Mouse (Mus musculus) liver, postnatal 0 days (tissue): ENCODE data around the gene Agrp. TPM values are rescaled to one million over a fixed set of nuclear protein-coding genes. Genes with fewer than 3 reads are reported as not detected.
A peak's percentile ranks its signal among the peaks of the same experiment; 100 is the strongest.

Experiments used
- ATAC-seq: fragments of 200-750 bp; cut with Nextera tagmentation; 2 replicates; pipeline ENCODE4 v1.8.0; 2017; ENCODE audit warnings: mild to moderate bottlenecking, moderate library complexity
- DNase-seq: peaks from one replicate; pipeline ENCODE4 v3.0.0-alpha.2; 2016
- H3K27ac ChIP-seq: fragments of 300-500 bp; sonication (generic); 2 replicates; pipeline ENCODE4 v1.5.1; 2014; ENCODE audit warnings: antibody characterized with exemption, moderate library complexity, mild to moderate bottlenecking, low read depth
- H3K27me3 ChIP-seq: fragments of 300-500 bp; sonication (generic); 2 replicates; pipeline ENCODE4 v1.6.1; 2014; ENCODE audit warnings: low read length, control low read depth, mixed read lengths; ENCODE audit not compliant: insufficient read depth
- H3K36me3 ChIP-seq: fragments of 300-500 bp; sonication (generic); replicated peaks from 2 replicates; pipeline ENCODE4 v1.6.1; 2014; ENCODE audit warnings: mild to moderate bottlenecking, control low read depth, low read length, moderate library complexity, mixed read lengths; ENCODE audit not compliant: insufficient read depth
- H3K4me1 ChIP-seq: fragments of 300-500 bp; sonication (generic); 2 replicates; pipeline ENCODE4 v1.6.1; 2014; ENCODE audit warnings: antibody characterized with exemption, mild to moderate bottlenecking, control low read depth; ENCODE audit not compliant: insufficient read depth
- H3K4me2 ChIP-seq: fragments of 300-500 bp; sonication (generic); 2 replicates; pipeline ENCODE4 v1.6.1; 2014; ENCODE audit warnings: low read depth, mild to moderate bottlenecking, low read length, moderate library complexity, mixed read lengths
- H3K4me3 ChIP-seq: fragments of 300-500 bp; sonication (generic); 2 replicates; pipeline ENCODE4 v1.5.1; 2014; ENCODE audit warnings: low read depth, low read length
- H3K9ac ChIP-seq: fragments of 300-500 bp; sonication (generic); replicated peaks from 2 replicates; pipeline ENCODE4 v1.6.1; 2014; ENCODE audit warnings: mild to moderate bottlenecking, moderate library complexity
- H3K9me3 ChIP-seq: fragments of 300-500 bp; sonication (generic); 2 replicates; pipeline ENCODE4 v1.6.1; 2016; ENCODE audit warnings: mild to moderate bottlenecking, control low read depth, low read length, mixed read lengths
- CTCF ChIP-seq: sonication (generic); IDR thresholded peaks from 2 replicates; pipeline ENCODE4 v1.5.1; 2016; ENCODE audit warnings: antibody characterized with exemption, low read depth
- EP300 ChIP-seq: IDR thresholded peaks from 2 replicates; pipeline ENCODE4 v1.6.1; 2016; ENCODE audit warnings: antibody characterized with exemption, low read depth, mild to moderate bottlenecking
- WGBS: fragments of 180-500 bp; shearing (Covaris S2); extraction: QIAGEN DNeasy Blood & Tissue Kit; methylation state at CpG from one replicate; pipeline ENCODE4 v1.1.7; 2014; ENCODE audit not compliant: insufficient replicate concordance; 5-methylcytosine and 5-hydroxymethylcytosine counted together
- polyA plus RNA-seq: library from polyadenylated mRNA; unstranded; fragments of >200 nt; fragmentation: Nextera tagmentation; extraction: Ambion mirVana; gene quantifications from 2 replicates; pipeline ENCODE4 v1.2.1, GENCODE M21; 2015

Agrp gene
- polyA plus RNA-seq, 1 experiment from 2014 or later = not detected

DNA sequence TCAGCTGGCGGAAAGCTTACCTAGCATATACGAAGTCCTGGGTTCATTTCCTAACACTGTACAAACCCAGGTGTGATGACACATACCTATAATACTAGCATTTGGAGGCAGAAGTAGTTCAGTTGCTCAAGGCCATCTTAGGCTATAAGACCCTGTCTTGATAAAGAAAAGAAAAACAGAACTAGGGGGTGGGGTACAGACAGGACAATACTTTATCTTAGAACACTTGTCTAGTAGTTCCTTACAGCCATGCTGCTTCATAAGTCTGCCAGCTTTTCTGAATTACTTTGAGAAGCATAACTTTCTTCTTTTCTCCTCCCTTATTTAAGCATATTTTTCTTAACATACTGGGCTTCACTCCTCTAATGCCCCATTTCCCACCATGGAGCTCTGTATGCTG lies 94.4 kb downstream of the Agrp start:
- Histone ChIP-seq H3K9ac (no peak overlapping the region), H3K27me3 (no peaks in the 10 kb centered on the region), H3K4me2 (peak overlapping the region; percentile 55; the same call in 1 of the 2 replicates), H3K4me1 (peaks cover 48% of the 10 kb centered on the region), H3K4me3 (no peak overlapping the region), H3K36me3 (peaks cover 24% of the 10 kb centered on the region), H3K27ac (peak overlapping the region; percentile 44; the same call in 1 of the 2 replicates), H3K9me3 (no peaks in the 10 kb centered on the region)
- TF ChIP-seq EP300 = no peak
- TF ChIP-seq CTCF = no peak
- WGBS = 71% methylated on average over 2 of the region's 2 CpGs
- DNase-seq (no peak), ATAC-seq (no peak)

- TF ChIP-seq EP300 (peak; percentile 97), CTCF (no peak)
- Histone ChIP-seq H3K9me3 (no peaks in the 10 kb centered on the region), H3K9ac (no peak overlapping the region), H3K27me3 (no peaks in the 10 kb centered on the region), H3K4me2 (peak overlapping the region; percentile 55), H3K27ac (peak overlapping the region; percentile 71), H3K4me3 (no peak overlapping the region), H3K36me3 (peaks cover 31% of the 10 kb centered on the region), H3K4me1 (peaks cover 48% of the 10 kb centered on the region)
- ATAC-seq = peak; percentile 81
- DNase-seq = no peak
- WGBS = 63% methylated on average over 3 of the region's 3 CpGs
Measured at GRCm38 (mm10) chr8:105542032-105542656, 95.0 kb downstream of the Agrp start.

GRCm38 (mm10) chr8:105538940-105539339 lies 98.3 kb downstream of the Agrp start:
- ATAC-seq = no peak
- Histone ChIP-seq H3K4me3 (no peak overlapping the region), H3K4me1 (peaks cover 29% of the 10 kb centered on the region), H3K27ac (no peak overlapping the region), H3K4me2 (no peak overlapping the region), H3K27me3 (no peaks in the 10 kb centered on the region), H3K9ac (no peak overlapping the region), H3K36me3 (peaks cover 44% of the 10 kb centered on the region), H3K9me3 (no peaks in the 10 kb centered on the region)
- WGBS = 90% methylated on average over 4 of the region's 4 CpGs
- no peak for DNase-seq
- TF ChIP-seq CTCF = no peak
- TF ChIP-seq EP300 = no peak

- 88% methylated on average over 6 of the region's 6 CpGs for WGBS
- Histone ChIP-seq H3K4me3 (no peak overlapping the region), H3K4me2 (no peak overlapping the region), H3K9ac (no peak overlapping the region), H3K27ac (no peak overlapping the region), H3K36me3 (peaks cover 48% of the 10 kb centered on the region), H3K4me1 (peaks cover 24% of the 10 kb centered on the region), H3K9me3 (no peaks in the 10 kb centered on the region), H3K27me3 (no peaks in the 10 kb centered on the region)
- ATAC-seq = no peak
- DNase-seq = no peak
- no peak for TF ChIP-seq EP300
- TF ChIP-seq CTCF = no peak
Measured at GRCm38 (mm10) chr8:105537011-105537677, 100.0 kb downstream of the Agrp start.

- no peak for DNase-seq
- no peaks in the 10 kb centered on the region for H3K27me3 ChIP-seq
- H3K4me2 ChIP-seq = no peak overlapping the region
- no peak overlapping the region for H3K4me3 ChIP-seq
- no peak overlapping the region for H3K9ac ChIP-seq
- no peaks in the 10 kb centered on the region for H3K9me3 ChIP-seq
- 90% methylated on average over 3 of the region's 3 CpGs for WGBS
- no peak overlapping the region for H3K27ac ChIP-seq
- peaks cover 44% of the 10 kb centered on the region for H3K36me3 ChIP-seq
- TF ChIP-seq CTCF (no peak), EP300 (no peak)
- no peak for ATAC-seq
- H3K4me1 ChIP-seq = peaks cover 19% of the 10 kb centered on the region
Measured at GRCm38 (mm10) chr8:105536546-105536945, 100.6 kb downstream of the Agrp start.

DNA sequence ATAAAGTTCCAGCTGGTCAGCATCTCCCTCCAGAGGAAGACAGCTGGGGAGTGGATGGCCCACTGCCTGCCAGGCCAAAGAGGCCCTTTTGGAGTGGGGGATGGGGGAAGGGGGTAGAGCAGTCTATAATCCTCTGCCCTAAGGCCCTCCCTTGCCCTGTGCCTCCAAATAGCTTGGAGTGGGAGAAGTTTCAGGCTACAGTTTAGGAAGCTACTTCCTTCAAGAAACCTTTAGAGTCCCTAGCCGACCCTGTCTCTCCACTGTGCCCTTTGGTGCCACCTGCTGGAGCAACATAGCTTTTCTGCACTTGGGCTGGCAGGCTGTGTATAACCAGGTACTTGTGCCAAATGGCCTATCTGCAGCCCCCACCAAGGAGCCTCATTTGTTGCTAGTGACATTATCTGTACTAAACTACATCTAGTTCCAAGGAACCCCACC lies 103.3 kb downstream of the Agrp start:
- Histone ChIP-seq H3K27ac (peak overlapping the region; percentile 57; the same call in 1 of the 2 replicates), H3K4me2 (no peak overlapping the region), H3K9me3 (no peaks in the 10 kb centered on the region), H3K4me3 (no peak overlapping the region), H3K4me1 (peaks cover 14% of the 10 kb centered on the region), H3K9ac (no peak overlapping the region), H3K27me3 (no peaks in the 10 kb centered on the region), H3K36me3 (peaks cover 46% of the 10 kb centered on the region)
- 8% methylated on average over 1 of the region's 1 CpGs for WGBS
- TF ChIP-seq CTCF (peak; percentile 85), EP300 (no peak)
- peak; percentile 85 for DNase-seq
- peak; percentile 70 for ATAC-seq
